Comparison of ENCODE assay signal across 8 mouse cellular contexts in the genomic region with DNA sequence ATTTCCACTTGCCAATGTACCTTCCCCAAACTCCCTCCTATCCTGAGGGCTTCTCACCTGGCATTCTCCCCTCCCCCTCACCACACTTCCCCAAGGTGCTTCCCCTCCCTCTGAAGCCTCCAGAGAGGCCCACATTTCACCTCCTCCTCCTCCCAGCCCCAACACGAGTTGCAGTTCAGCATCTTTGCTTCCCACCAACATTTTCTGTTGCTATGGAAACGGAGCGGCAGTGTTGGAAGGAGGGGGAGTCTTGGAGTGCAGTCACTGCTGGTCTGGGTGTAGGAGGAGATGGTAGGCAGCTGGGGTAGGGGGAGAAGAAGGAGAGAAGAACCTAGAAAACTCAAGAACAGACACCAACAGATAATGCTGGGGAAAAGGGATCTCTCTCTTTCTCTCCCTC.
DNase-seq lines count a peak whose midpoint lies in the region; ATAC-seq and TF ChIP-seq lines count a peak whose summit lies in the region.

No protein-coding gene starts in this region.

- H3K4me1 ChIP-seq in midbrain, embryonic 11.5 days (ENCODE audit: control insufficient read depth, insufficient read depth, low read length): peaks cover 4% of the 10 kb centered on the region; the same call in 1 of the 2 replicates

- H3K4me3 ChIP-seq in midbrain, embryonic 11.5 days (ENCODE audit: low read depth, low read length): no peak overlapping the region
- H3K4me3 ChIP-seq in gastrocnemius, adult 2 months: no peak overlapping the region

- peak; percentile 91 for ATAC-seq in midbrain, embryonic 11.5 days (ENCODE audit: low FRiP score)

- H3K9me3 ChIP-seq in midbrain, embryonic 11.5 days (ENCODE audit: control insufficient read depth, low read length): no peaks in the 10 kb centered on the region

- no peak for TF ChIP-seq CTCF in gastrocnemius, adult 2 months (IDR thresholded peaks at IDR 0.05)

- H3K9ac ChIP-seq in midbrain, embryonic 11.5 days (ENCODE audit: low read length): no peak overlapping the region

- intact Hi-C loops in gastrocnemius, adult 2 months (cut with DNase I): no loop called here

- no peak overlapping the region for H3K4me2 ChIP-seq in midbrain, embryonic 11.5 days

- no peaks in the 10 kb centered on the region for H3K27me3 ChIP-seq in midbrain, embryonic 11.5 days (ENCODE audit: control insufficient read depth, insufficient read depth, low read length)

- no peak overlapping the region for H3K27ac ChIP-seq in midbrain, embryonic 11.5 days (ENCODE audit: low read depth, low read length)
- no peak overlapping the region for H3K27ac ChIP-seq in gastrocnemius, adult 2 months

- no peaks in the 10 kb centered on the region for H3K36me3 ChIP-seq in midbrain, embryonic 11.5 days (ENCODE audit: control insufficient read depth, insufficient read depth, low read length)

- WGBS in midbrain, embryonic 11.5 days: 11% methylated on average over 3 of the region's 3 CpGs

- DNase-seq in layer of hippocampus, adult 9-11 months: peak; percentile 77
- no peak for DNase-seq in layer of hippocampus, postnatal 25 days (ENCODE audit: extremely low spot score in 1 of 2, low spot score in 1 of 2)
- peak; percentile 51 to 61 for DNase-seq in frontal cortex, postnatal 14 days (ENCODE audit: low spot score in 2 of 2)
- peak; percentile 91 for DNase-seq in midbrain, embryonic 11.5 days (ENCODE audit: low spot score, missing footprints)
- peak; percentile 20 for DNase-seq in right cerebral cortex, postnatal 4 days
- no peak for DNase-seq in gastrocnemius, adult 2 months
- no peak for DNase-seq in urinary bladder, adult 18-20 months (ENCODE audit: low spot score in 2 of 2)
- no peak for DNase-seq in gastrocnemius, postnatal 25 days

Comparison
In these comparisons a context has a peak if more than half of its experiments do, and no peak if none do; other contexts are left out.
1. DNase-seq: peak in layer of hippocampus, adult 9-11 months (single experiment), frontal cortex, postnatal 14 days (2 of 2), midbrain, embryonic 11.5 days (single experiment) and right cerebral cortex, postnatal 4 days (single experiment); none in layer of hippocampus, postnatal 25 days (0 of 2), gastrocnemius, adult 2 months (single experiment), urinary bladder, adult 18-20 months (0 of 2) and gastrocnemius, postnatal 25 days (single experiment).